Mouse (Mus musculus): ENCODE measurements around the gene 1810037I17Rik.
"Not testable (repeated sequence)": the region's sequence is repeated elsewhere in the genome, so short reads cannot be mapped to it uniquely, and the experiment has no call there.

The 1810037I17Rik gene

DNA sequence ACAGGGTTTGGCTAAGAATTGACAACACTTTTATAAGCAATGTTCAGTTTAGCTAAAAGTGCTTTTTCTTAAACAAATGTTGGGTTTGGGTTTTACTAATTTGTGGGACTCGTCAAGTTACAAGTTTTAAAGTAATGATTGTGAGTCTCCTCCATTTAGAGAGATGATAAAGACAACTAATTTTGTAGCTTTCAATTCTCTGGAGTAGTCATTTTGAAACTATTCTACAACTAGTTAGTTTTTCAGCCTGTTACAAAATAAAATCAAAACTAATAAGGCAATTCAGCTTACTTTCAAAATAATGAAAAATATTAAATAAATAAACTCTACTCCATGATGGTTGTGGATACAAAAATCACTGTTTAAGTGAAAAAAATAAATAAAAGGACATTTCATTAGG lies 8.5 kb downstream of the 1810037I17Rik start:
- DNase-seq (ENCODE audit: low spot score) = no peak

DNA sequence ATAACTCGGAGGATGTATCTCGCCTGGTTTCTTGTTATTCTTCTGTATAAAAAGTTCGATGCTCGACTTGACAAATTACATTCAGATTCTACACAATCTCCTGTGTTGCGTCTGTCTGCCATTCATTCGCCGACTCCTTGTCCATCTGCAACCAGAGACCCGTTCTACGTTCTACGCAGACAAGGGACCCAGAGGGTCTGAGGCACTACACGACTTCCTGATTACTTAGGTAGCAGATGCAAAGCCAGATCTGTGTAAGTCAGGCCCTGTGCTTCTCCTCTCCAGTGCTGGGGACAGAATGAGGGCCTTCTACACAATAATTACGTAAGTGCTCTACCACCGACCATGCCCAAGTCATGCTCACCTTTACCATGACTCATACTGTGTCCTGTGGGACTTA lies 13.2 kb downstream of the 1810037I17Rik start:
- not testable (repeated sequence) for DNase-seq (ENCODE audit: low spot score)

DNA sequence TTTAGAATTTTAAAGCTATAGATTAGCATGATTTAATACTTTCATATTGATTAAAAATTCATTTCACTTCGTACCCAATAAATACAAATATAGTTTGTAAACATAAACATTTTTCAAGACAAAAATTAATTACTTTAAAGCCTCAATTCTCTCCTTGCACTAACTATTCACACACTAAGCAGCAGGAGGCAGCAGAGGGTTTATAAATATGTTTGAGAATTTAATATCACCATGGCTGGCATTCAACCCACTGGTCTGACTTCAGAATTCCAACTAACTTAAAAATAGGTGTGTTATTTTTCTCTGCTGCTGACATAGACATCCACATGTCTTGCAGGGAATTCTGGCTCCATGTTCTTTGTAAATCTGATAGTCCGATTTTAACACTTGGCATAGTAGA lies 15.2 kb downstream of the 1810037I17Rik start:
- no peak for DNase-seq (ENCODE audit: low spot score)

DNA sequence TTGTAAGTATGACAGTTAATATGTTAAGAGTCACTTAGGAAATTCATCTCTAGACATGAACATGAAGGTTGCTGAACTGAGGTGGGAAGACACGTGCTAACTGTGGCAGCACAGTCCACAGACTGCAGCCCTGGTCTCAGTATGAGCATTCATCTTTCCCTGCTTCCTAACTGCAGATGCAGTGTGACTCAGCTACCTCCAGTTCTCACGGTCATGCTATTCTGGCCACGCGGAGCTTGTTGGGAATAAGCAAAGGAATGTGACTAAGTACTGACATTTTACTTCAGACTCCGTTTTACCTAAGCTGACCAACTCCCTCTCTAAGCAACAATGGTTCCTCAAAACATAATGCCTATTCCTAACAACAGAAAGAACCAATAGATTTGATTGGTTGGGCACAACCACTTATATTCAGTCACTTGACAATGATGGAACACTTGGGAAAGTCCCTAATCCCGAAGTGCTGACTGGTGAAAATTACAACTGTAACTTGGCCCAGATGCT lies 19.4 kb downstream of the 1810037I17Rik start:
- DNase-seq (ENCODE audit: low spot score) = no peak

DNA sequence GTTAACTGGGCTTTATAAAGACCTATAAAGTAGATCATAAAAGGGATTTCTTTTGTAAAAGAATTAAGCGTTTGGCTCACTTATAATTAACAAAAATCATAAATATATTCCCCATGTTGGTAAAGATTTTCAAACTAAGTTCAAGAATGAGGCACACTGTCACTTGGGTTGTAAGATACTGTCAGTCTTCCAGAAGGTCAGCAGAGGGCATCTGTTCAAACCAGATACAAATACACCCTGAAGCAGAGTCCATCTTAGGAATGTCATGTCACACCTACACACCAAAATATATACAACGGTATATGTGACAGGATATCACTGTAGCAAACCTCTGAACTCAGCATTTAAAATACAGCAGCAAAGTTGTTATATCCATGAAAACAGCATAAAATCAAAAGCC lies 26.1 kb downstream of the 1810037I17Rik start:
- DNase-seq (ENCODE audit: low spot score) = no peak

DNA sequence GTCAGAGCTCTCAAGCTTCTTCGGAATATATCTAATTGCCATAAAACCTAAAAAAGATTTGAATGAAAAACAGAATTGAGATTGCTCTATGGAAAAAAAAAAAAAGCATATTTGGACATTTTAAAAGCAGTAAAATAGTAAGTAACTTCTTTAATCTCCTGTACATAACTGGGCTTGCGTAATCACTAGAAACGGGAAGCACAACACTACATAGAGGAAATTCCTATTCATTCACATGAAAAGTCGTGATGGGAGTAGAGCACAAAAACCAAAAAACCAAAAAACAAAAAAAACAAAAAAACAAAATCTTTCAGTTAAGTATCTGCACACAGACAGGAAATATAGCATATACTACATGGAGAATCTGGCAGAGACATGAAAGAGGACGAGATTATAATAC lies 40.3 kb downstream of the 1810037I17Rik start:
- no peak for DNase-seq (ENCODE audit: low spot score)

DNA sequence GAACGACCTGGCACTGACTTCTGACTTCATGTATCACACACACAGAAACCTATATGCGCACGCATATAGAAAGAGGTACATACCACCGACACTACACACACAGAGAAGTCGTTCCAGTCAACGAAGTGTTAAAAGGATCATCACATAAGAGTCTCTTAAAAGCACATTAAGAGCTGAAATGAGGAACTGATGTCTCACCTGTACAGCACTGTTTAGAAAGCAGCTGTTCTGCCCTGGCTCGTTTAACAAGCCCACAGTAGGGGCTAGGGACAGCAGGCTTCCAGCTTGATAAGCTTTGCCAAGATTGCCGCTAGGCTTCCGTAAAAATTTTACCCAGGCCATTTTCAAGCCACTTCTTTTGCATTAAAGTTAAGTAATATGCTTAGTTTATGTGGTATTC lies 44.4 kb downstream of the 1810037I17Rik start:
- DNase-seq (ENCODE audit: low spot score) = no peak

DNA sequence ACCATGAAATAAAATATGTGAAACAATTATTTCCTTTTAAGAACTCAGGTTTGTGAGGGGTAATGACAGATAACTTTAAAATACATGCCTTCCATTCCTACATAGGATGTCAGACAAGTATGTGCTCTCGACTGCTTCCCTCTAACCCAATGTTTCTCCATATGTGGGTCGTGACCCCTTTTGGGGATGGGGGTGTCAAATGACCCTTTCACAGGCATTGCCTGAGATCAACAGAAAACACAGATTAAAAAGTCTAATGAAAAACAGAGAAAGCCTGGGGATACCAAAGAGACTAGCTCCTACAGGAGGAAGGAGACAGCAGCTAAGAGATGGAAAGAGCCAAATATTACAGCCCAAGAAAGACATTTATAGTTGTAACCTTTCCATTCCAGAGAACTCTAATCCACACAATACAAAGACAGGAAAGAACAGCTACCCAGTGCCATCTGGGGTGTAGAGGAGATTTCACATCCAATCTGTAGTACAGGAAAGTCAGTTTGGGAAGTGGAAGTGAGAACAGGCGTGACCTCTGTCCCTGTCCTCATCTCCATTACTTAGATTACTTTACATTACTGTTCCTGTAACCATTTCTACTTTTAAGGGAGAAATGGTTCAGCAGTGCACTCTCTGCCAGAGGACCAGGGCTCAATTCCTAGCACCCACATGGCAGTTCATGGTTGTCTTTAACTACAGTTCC lies 48.3 kb downstream of the 1810037I17Rik start:
- DNase-seq (ENCODE audit: low spot score) = no peak

DNA sequence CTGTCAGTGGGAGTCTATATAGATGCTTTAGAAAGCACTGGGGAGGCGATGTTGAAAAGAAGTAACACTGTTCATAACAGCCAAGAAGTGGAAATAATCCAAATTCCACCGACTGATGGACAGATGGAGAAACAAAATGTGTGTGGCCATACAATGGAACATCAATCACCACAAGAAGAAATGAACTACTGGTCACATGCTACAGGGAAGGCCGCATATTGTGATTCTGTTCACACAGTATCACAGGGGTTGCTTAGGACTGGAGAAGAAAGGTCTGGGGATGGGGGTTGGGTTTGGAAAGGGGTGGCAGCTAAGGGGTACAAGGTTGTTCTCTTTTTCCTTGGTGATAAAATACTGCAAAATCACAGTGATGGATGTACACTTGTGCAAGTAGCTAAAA lies 50.8 kb downstream of the 1810037I17Rik start:
- no peak for DNase-seq (ENCODE audit: low spot score)

DNA sequence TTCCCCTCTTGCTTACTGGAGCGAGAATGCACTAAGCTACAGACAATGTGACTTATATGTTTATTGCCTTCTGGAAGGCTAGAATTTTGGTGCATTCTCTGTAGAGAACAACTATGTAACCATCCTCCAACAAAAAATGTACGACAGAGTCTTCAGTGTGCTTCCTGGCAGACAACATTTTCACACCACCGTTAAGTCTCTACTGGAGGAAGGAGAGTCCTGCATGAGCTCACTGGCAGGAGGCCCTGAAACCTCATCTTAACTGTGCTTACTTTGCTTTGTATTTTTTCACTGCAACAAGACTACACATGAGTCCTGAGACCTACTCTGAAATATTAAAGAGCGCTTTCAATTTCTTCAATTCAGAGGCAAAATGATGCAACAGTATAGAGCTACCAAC lies 51.4 kb downstream of the 1810037I17Rik start:
- DNase-seq (ENCODE audit: low spot score) = no peak

Data from spleen, adult 12 weeks (tissue).